Mouse (Mus musculus): ENCODE data around the gene Tekt3.

- TF ChIP-seq CHD2 (IDR thresholded peaks at IDR 0.05; ENCODE audit: low read length) (no peak), POLR2AphosphoS2 (IDR thresholded peaks at IDR 0.05; ENCODE audit: low read length) (no peak), GATA1 (IDR thresholded peaks at IDR 0.05; ENCODE audit: low read depth, low read length) (no peak), EP300 (IDR thresholded peaks at IDR 0.05; ENCODE audit: low read depth in 1 of 2, low read length in 2 of 2) (no peak), CTCF (IDR thresholded peaks at IDR 0.05 in 2 of 3, conservative IDR thresholded peaks at IDR 0.05 in 1 of 3; ENCODE audit: control insufficient read depth in 1 of 3, insufficient read depth in 1 of 3, low read depth in 2 of 3, low read length in 3 of 3, poor library complexity in 1 of 3, severe bottlenecking in 1 of 3) (no peak), SIN3A (IDR thresholded peaks at IDR 0.05; ENCODE audit: low read length) (no peak), MXI1 (IDR thresholded peaks at IDR 0.05; ENCODE audit: low read depth, low read length) (no peak)
Measured at GRCm38 (mm10) chr11:63103256-63103655, 41.8 kb downstream of the Tekt3 start.

Measured in MEL (cell line).